Mouse (Mus musculus): ENCODE results near the gene Fzr1. TPM values are rescaled to one million over a fixed set of nuclear protein-coding genes. Genes with fewer than 3 reads are reported as not detected.
A peak's percentile ranks its signal among the peaks of the same experiment; 100 is the strongest.

Gene Fzr1
- total and polyA plus RNA-seq, 2 experiments from 2014 or later: 98.3 to 147 TPM

DNA sequence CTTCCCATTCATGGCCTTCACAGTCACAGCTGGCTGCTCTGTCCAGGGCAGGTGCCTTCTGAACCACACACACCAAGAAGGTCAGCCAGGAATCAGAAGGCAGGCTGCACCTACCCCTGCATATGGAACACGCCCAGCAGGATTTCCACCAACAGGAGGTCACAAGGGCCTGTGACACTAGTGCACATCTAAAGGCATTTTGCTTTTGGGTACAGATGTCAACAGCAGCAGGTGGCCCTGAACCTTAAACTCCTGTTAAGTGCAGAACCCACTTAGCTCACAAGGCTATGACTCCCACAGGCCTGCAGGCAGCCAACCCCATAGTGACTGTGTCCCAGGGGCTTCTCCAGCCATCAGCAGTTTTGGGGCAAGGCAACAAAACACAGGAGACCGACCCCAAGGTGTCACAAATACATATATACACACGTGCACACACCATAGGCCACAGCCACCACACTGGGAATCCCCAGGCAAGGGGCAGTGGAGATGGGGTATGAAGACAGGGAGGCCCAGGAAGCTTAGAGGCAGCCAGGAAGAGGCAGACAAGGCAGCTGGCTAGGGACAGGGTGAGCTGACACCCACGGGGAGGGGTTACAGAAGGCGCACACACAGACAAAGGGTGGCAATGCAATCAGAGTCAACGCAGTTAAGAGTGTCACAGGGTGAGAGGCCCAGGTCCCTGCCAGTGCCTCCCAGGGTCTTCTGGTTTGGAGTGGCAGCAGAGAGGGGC is 11.7 kb downstream of the Fzr1 start:
- no peak overlapping the region for H3K4me3 ChIP-seq (ENCODE audit: low read depth, low read length)
- H3K4me1 ChIP-seq (ENCODE audit: insufficient read depth, low read length): peaks cover 7% of the 10 kb centered on the region; the same call in 1 of the 2 replicates
- H3K27me3 ChIP-seq (ENCODE audit: insufficient read depth, low read length): 0 out of 2 replicates have a peak, but pooled peaks cover 14% of the 10 kb centered on the region
- WGBS: 73% methylated on average over 6 of the region's 6 CpGs
- DNase-seq (ENCODE audit: low spot score) (no peak), ATAC-seq (ENCODE audit: low FRiP score) (no peak)
- no peak for TF ChIP-seq CTCF (IDR thresholded peaks at IDR 0.05)
- no peak overlapping the region for H3K9ac ChIP-seq (replicated peaks; ENCODE audit: low read length, poor library complexity, severe bottlenecking)
- H3K9me3 ChIP-seq (ENCODE audit: low read length): no peaks in the 10 kb centered on the region
- H3K27ac ChIP-seq (ENCODE audit: low read depth, low read length): no peak overlapping the region
- H3K36me3 ChIP-seq (ENCODE audit: insufficient read depth, low read length): peaks cover 60% of the 10 kb centered on the region
- no peak overlapping the region for H3K4me2 ChIP-seq (ENCODE audit: low read depth, low read length, poor library complexity, severe bottlenecking)

DNA sequence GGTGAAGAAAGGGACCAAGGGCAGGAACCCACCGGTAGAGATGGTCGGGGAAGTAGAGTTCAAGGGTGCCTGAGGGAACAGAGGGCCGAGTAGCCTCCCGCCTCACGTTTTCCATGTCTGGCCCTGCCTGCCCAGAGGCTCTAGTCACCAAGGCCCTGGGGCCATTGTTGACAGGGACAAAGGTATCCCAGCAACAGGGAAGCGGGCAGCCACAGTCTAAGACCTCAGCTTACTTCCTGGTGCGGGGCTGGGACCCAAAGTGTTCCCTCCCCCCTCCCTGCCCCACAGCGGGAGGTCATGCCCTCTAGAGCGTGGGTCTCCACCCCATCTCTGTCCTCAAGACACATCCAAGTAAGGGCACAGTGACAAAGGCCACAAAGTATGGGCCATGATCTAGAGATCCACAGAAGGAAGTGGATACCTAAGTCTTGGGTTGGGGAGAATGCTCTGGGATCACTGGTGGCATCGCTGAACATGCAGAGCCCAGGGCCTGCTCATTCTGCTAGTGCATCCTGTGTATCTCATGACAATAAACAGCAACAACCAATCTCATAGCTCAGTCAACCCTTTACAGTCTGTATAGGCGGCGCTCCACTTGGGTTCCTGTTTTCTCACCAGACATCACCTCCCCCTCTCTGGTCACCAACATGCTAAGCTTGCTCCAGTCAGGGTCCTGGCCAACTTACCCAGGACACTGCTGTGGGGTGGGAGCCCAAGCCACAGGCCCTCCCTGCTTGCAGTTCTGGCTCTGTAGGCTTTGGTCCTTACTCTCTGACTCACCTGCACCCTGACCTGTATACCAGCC is 12.4 kb downstream of the Fzr1 start, which contains the start of gene 4930404N11Rik:
Gene 4930404N11Rik, minus strand, starts transcription at position 145 of the 805 bp plus-strand sequence.
- no peak for TF ChIP-seq CTCF (IDR thresholded peaks at IDR 0.05)
- Histone ChIP-seq H3K4me3 (ENCODE audit: low read depth, low read length) (0 out of 2 replicates have a peak within 1 kb of the TSS, but pooled peaks have one; percentile 3), H3K9ac (replicated peaks; ENCODE audit: low read length, poor library complexity, severe bottlenecking) (0 out of 2 replicates have a peak within 1 kb of the TSS, but pooled peaks have one; percentile 24), H3K4me2 (ENCODE audit: low read depth, low read length, poor library complexity, severe bottlenecking) (peak within 1 kb of the TSS; percentile 24; the same call in 1 of the 2 replicates), H3K27ac (ENCODE audit: low read depth, low read length) (no peak within 1 kb of the TSS), H3K36me3 (ENCODE audit: insufficient read depth, low read length) (peaks cover 63% of the 10 kb centered on the region), H3K4me1 (ENCODE audit: insufficient read depth, low read length) (peaks cover 7% of the 10 kb centered on the region; the same call in 1 of the 2 replicates), H3K27me3 (ENCODE audit: insufficient read depth, low read length) (0 out of 2 replicates have a peak, but pooled peaks cover 14% of the 10 kb centered on the region), H3K9me3 (ENCODE audit: low read length) (no peaks in the 10 kb centered on the region)
- WGBS: 20% methylated on average over 12 of the region's 12 CpGs
- DNase-seq (ENCODE audit: low spot score) (no peak), ATAC-seq (ENCODE audit: low FRiP score) (no peak)

DNA sequence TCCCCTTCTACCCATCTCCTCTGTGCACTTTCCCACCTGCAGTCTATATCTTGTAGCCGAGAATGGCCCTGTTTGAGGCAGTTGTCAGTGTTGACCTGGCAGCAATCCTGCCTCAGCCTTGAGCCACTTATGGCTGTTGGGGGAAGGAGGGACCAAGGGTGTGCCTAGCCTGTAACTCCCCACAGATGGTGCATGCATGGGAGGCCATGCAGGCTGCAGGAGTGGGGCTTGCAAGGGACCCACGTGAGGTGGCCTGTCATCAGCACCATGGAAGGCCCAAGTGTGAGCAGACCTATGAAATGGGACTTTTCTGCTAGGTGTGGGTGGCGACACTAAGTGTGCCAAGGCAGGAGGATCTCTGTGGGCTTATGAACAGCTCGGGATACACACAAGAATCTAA is 13.2 kb downstream of the Fzr1 start:
- Histone ChIP-seq H3K4me2 (ENCODE audit: low read depth, low read length, poor library complexity, severe bottlenecking) (no peak overlapping the region), H3K9me3 (ENCODE audit: low read length) (no peaks in the 10 kb centered on the region), H3K4me1 (ENCODE audit: insufficient read depth, low read length) (peaks cover 7% of the 10 kb centered on the region; the same call in 1 of the 2 replicates), H3K4me3 (ENCODE audit: low read depth, low read length) (no peak overlapping the region), H3K36me3 (ENCODE audit: insufficient read depth, low read length) (peaks cover 56% of the 10 kb centered on the region), H3K27ac (ENCODE audit: low read depth, low read length) (no peak overlapping the region), H3K27me3 (ENCODE audit: insufficient read depth, low read length) (0 out of 2 replicates have a peak, but pooled peaks cover 14% of the 10 kb centered on the region), H3K9ac (replicated peaks; ENCODE audit: low read length, poor library complexity, severe bottlenecking) (no peak overlapping the region)
- TF ChIP-seq CTCF (IDR thresholded peaks at IDR 0.05): no peak
- peak; percentile 8; the same call in 1 of the 2 replicates for ATAC-seq (ENCODE audit: low FRiP score)
- no peak for DNase-seq (ENCODE audit: low spot score)
- 41% methylated on average over 4 of the region's 4 CpGs for whole genome bisulfite sequencing

DNA sequence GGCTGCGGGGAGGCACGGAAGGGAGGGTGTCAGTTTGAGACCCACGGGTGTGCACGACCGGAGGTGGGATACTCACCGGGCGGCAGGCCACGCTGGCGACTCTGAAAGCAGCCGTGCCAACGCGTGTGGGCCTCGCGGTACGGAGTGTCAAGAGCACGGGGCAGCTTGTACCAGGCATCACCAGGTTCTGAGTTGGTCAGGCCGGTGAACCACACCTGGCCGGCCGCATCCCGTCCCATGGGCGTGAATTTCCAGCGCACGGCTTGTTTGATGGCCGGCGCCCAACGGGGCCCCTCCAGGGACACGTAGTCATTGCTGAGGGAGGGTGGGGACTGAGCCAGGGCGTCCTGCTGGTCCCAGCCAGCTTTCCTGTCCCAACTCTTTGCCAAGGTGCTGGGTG is 13.7 kb downstream of the Fzr1 start:
- Histone ChIP-seq H3K9ac (replicated peaks; ENCODE audit: low read length, poor library complexity, severe bottlenecking) (0 out of 2 replicates have a peak overlapping the region, but pooled peaks have one; percentile 24), H3K36me3 (ENCODE audit: insufficient read depth, low read length) (peaks cover 55% of the 10 kb centered on the region), H3K9me3 (ENCODE audit: low read length) (no peaks in the 10 kb centered on the region), H3K4me1 (ENCODE audit: insufficient read depth, low read length) (peaks cover 7% of the 10 kb centered on the region; the same call in 1 of the 2 replicates), H3K27me3 (ENCODE audit: insufficient read depth, low read length) (0 out of 2 replicates have a peak, but pooled peaks cover 14% of the 10 kb centered on the region), H3K4me2 (ENCODE audit: low read depth, low read length, poor library complexity, severe bottlenecking) (peak overlapping the region; percentile 24; the same call in 1 of the 2 replicates), H3K27ac (ENCODE audit: low read depth, low read length) (no peak overlapping the region), H3K4me3 (ENCODE audit: low read depth, low read length) (0 out of 2 replicates have a peak overlapping the region, but pooled peaks have one; percentile 3)
- DNase-seq (ENCODE audit: low spot score) (no peak), ATAC-seq (ENCODE audit: low FRiP score) (no peak; the same call in 1 of the 2 replicates)
- TF ChIP-seq CTCF (IDR thresholded peaks at IDR 0.05): no peak
- WGBS: 13% methylated on average over 28 of the region's 28 CpGs

DNA sequence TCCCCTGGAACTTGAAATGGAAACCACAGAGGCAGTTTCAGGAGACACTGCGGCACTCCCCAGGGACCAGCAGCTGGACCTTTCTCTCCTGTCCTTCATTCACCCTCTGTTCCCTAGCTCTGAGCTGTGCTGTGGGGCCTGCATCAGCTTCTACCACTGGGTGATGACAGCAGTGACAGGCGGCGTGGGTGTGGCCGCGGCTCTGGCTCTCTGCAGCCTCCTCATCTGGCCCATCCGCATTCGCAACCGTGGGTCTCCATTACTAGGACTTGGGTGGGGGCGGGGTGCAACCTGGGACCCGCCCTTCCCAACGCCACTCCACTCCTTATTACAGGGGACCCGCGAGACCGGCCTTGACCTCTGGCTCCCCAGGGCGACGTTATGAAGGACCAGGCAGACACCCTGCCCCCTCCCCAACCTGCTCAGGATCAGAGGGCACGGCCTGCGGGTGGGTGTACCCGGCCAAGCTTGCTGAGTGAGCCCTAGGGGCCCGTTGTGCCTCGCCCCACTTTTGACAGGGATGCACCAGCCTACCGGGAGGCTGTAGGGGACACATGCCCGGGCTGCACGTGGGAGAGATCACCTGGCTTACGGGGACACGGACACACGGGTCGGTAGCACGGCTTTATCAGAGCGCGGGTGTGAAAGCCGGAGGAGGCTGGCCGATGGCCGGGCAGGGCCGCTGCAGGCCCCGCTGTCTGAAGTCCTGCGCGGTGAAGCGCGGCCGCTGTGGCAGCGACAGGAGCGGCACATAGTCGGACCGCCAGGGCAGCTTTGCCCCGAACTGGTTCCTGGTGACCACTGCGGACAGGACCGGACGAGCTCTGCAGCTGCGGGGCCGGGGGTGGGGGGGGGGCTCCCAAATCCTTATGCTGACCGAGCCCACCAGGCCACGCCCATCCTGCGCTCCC is 14.6 kb downstream of the Fzr1 start:
- H3K4me1 ChIP-seq (ENCODE audit: insufficient read depth, low read length): peaks cover 7% of the 10 kb centered on the region; the same call in 1 of the 2 replicates
- 0 out of 2 replicates have a peak overlapping the region, but pooled peaks have one; percentile 24 for H3K9ac ChIP-seq (replicated peaks; ENCODE audit: low read length, poor library complexity, severe bottlenecking)
- peaks cover 45% of the 10 kb centered on the region for H3K36me3 ChIP-seq (ENCODE audit: insufficient read depth, low read length)
- H3K27ac ChIP-seq (ENCODE audit: low read depth, low read length): no peak overlapping the region
- H3K4me2 ChIP-seq (ENCODE audit: low read depth, low read length, poor library complexity, severe bottlenecking): peak overlapping the region; percentile 16; the same call in 1 of the 2 replicates
- TF ChIP-seq CTCF (IDR thresholded peaks at IDR 0.05): no peak
- ATAC-seq (ENCODE audit: low FRiP score): no peak
- peak overlapping the region; percentile 9 for H3K4me3 ChIP-seq (ENCODE audit: low read depth, low read length)
- no peaks in the 10 kb centered on the region for H3K9me3 ChIP-seq (ENCODE audit: low read length)
- H3K27me3 ChIP-seq (ENCODE audit: insufficient read depth, low read length): 0 out of 2 replicates have a peak, but pooled peaks cover 14% of the 10 kb centered on the region
- WGBS: 17% methylated on average over 54 of the region's 54 CpGs
- no peak for DNase-seq (ENCODE audit: low spot score)

Measured in midbrain, postnatal 0 days (tissue).